Mouse (Mus musculus): ENCODE results near the gene Gm10139. TPM values are rescaled to one million over a fixed set of nuclear protein-coding genes. Genes with fewer than 3 reads are reported as not detected.
"Not testable (repeated sequence)": the region's sequence is repeated elsewhere in the genome, so short reads cannot be mapped to it uniquely, and the experiment has no call there.

Gm10139 gene
- not detected in 2 replicates for polyA plus RNA-seq (2012; rRNA removed)

GRCm38 (mm10) chr13:65512378-65512777 is at the start of gene Gm10139:
Gm10139 (plus strand) TSS chr13:65512678.
- not testable (repeated sequence) for H3K4me1 ChIP-seq (replicated peaks; ENCODE audit: control insufficient read depth, insufficient read depth, low read length); H3K36me3 ChIP-seq (ENCODE audit: control insufficient read depth, insufficient read depth, low read length); DNase-seq; H3K27ac ChIP-seq (ENCODE audit: control insufficient read depth, insufficient read depth, low read length); H3K27me3 ChIP-seq (ENCODE audit: control insufficient read depth, insufficient read depth, low read length); H3K4me3 ChIP-seq (ENCODE audit: control insufficient read depth, insufficient read depth, low read length)
- WGBS = 83% methylated on average over 1 of the region's 3 CpGs

DNA sequence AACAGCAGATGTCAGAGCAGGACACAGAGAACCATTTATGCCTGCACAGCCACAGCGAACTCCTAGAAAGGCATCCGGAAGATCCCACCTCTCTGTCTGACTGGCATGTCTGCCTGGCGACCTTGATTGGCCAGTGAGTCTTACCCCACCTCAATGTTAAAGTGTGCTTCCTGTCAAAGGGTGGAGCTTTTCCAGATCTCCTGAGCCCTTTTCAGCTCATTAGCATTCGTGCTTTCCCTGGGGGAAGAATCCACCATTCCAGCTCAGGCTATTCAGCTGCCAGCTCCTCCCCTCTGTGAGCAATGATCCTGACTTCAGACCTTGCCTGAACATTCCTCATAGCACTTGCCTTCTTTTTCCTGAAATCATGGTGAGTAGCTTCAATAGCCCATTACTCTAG is 45.2 kb downstream of the Gm10139 start:
- not testable (repeated sequence) for H3K27me3 ChIP-seq (ENCODE audit: control insufficient read depth, insufficient read depth, low read length); H3K27ac ChIP-seq (ENCODE audit: control insufficient read depth, insufficient read depth, low read length); H3K4me3 ChIP-seq (ENCODE audit: control insufficient read depth, insufficient read depth, low read length); H3K36me3 ChIP-seq (ENCODE audit: control insufficient read depth, insufficient read depth, low read length); H3K4me1 ChIP-seq (replicated peaks; ENCODE audit: control insufficient read depth, insufficient read depth, low read length); DNase-seq
- 80% methylated on average over 4 of the region's 4 CpGs for WGBS

Other genes starting within 250 kb of the Gm10139 start
- 43.9 and 52.8 TPM in 2 replicates for gene Zfp369, start 233.9 kb upstream of the Gm10139 start, polyA plus RNA-seq (2012; rRNA removed)